ENCODE assay signal across 8 mouse cellular contexts in the genomic region with DNA sequence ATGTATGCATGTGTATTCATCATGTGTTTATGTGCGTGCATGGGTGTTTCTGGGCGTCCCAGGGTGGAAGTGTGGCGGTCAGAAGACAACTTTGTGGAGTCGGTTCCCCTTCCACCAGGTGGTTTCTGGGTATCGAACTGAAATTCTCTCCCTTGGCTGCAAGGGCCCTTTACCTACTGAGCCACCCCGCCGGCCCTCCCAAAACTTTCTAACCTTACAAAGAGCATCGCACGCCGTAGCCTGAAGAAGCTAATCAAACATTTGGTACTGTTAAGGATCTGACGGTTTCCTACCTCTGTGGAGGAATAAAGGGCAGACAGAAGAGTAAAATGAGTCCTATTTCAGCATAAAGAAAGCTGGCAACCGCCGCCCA. TPM values are rescaled to one million over a fixed set of nuclear protein-coding genes. Genes with fewer than 3 reads are reported as not detected.
DNase-seq lines count a peak whose midpoint lies in the region; ATAC-seq and TF ChIP-seq lines count a peak whose summit lies in the region.

No protein-coding gene starts in this region.

- H3K27ac ChIP-seq in embryonic facial prominence, embryonic 15.5 days (replicated peaks): peak overlapping the region; percentile 58; the same call in 1 of the 2 replicates
- peak overlapping the region; percentile 73; the same call in 1 of the 2 replicates for H3K27ac ChIP-seq in hindbrain, embryonic 12.5 days
- peak overlapping the region; percentile 67 for H3K27ac ChIP-seq in lung, embryonic 14.5 days (ENCODE audit: low read depth)

- H3K4me1 ChIP-seq in E14TG2a.4 (replicated peaks; ENCODE audit: low read depth, low read length): peaks cover 26% of the 10 kb centered on the region
- peaks cover 12% of the 10 kb centered on the region; the same call in 1 of the 2 replicates for H3K4me1 ChIP-seq in embryonic facial prominence, embryonic 15.5 days
- peaks cover 3% of the 10 kb centered on the region; the same call in 1 of the 2 replicates for H3K4me1 ChIP-seq in hindbrain, embryonic 12.5 days
- no peaks in the 10 kb centered on the region for H3K4me1 ChIP-seq in lung, embryonic 14.5 days (ENCODE audit: insufficient read depth)

- peak overlapping the region; percentile 78 for H3K4me3 ChIP-seq in E14TG2a.4 (replicated peaks; ENCODE audit: low read length)
- peak overlapping the region; percentile 62 for H3K4me3 ChIP-seq in embryonic facial prominence, embryonic 15.5 days (replicated peaks)
- peak overlapping the region; percentile 60 for H3K4me3 ChIP-seq in hindbrain, embryonic 12.5 days
- H3K4me3 ChIP-seq in lung, embryonic 14.5 days (ENCODE audit: low read depth, low read length): peak overlapping the region; percentile 63

- peaks cover 9% of the 10 kb centered on the region for H3K36me3 ChIP-seq in E14TG2a.4 (ENCODE audit: insufficient read depth, low read length)
- no peaks in the 10 kb centered on the region for H3K36me3 ChIP-seq in embryonic facial prominence, embryonic 15.5 days
- no peaks in the 10 kb centered on the region for H3K36me3 ChIP-seq in hindbrain, embryonic 12.5 days
- no peaks in the 10 kb centered on the region for H3K36me3 ChIP-seq in lung, embryonic 14.5 days (ENCODE audit: insufficient read depth)

- WGBS in embryonic facial prominence, embryonic 15.5 days: 5% methylated on average over 13 of the region's 13 CpGs
- 11% methylated on average over 13 of the region's 13 CpGs for WGBS in hindbrain, embryonic 12.5 days
- WGBS in lung, embryonic 14.5 days: 5% methylated on average over 13 of the region's 13 CpGs

- H3K9me3 ChIP-seq in E14TG2a.4 (ENCODE audit: low read length): no peaks in the 10 kb centered on the region
- no peaks in the 10 kb centered on the region for H3K9me3 ChIP-seq in embryonic facial prominence, embryonic 15.5 days (replicated peaks)
- H3K9me3 ChIP-seq in hindbrain, embryonic 12.5 days (replicated peaks): no peaks in the 10 kb centered on the region
- H3K9me3 ChIP-seq in lung, embryonic 14.5 days (ENCODE audit: low read depth, low read length): no peaks in the 10 kb centered on the region

- peak overlapping the region; percentile 77 for H3K9ac ChIP-seq in embryonic facial prominence, embryonic 15.5 days
- H3K9ac ChIP-seq in hindbrain, embryonic 12.5 days: peak overlapping the region; percentile 77
- peak overlapping the region; percentile 86 for H3K9ac ChIP-seq in lung, embryonic 14.5 days

- H3K4me2 ChIP-seq in embryonic facial prominence, embryonic 15.5 days (replicated peaks): peak overlapping the region; percentile 82
- peak overlapping the region; percentile 74 for H3K4me2 ChIP-seq in hindbrain, embryonic 12.5 days (replicated peaks)
- H3K4me2 ChIP-seq in lung, embryonic 14.5 days: peak overlapping the region; percentile 83

- ATAC-seq in frontal cortex, adult (ENCODE audit: low TSS enrichment): peak; percentile 56
- 0 out of 2 replicates have a peak, but pooled peaks have one; percentile 20 for ATAC-seq in embryonic facial prominence, embryonic 15.5 days (ENCODE audit: insufficient number of reproducible peaks, low FRiP score, low TSS enrichment, low read depth)
- ATAC-seq in hindbrain, embryonic 12.5 days (ENCODE audit: low FRiP score): no peak; the same call in 1 of the 2 replicates
- peak; percentile 57 for ATAC-seq in lung, embryonic 14.5 days (ENCODE audit: insufficient read depth)

- H3K27me3 ChIP-seq in E14TG2a.4 (ENCODE audit: insufficient read depth, low read length): peaks cover 9% of the 10 kb centered on the region
- no peaks in the 10 kb centered on the region for H3K27me3 ChIP-seq in embryonic facial prominence, embryonic 15.5 days
- H3K27me3 ChIP-seq in hindbrain, embryonic 12.5 days: no peaks in the 10 kb centered on the region
- no peaks in the 10 kb centered on the region for H3K27me3 ChIP-seq in lung, embryonic 14.5 days (ENCODE audit: insufficient read depth, low read length)

- no peak for TF ChIP-seq CTCF in E14TG2a.4 (conservative IDR thresholded peaks at IDR 0.05; ENCODE audit: low read length)
- no peak for TF ChIP-seq CTCF in lung, embryonic 14.5 days (IDR thresholded peaks at IDR 0.05; ENCODE audit: low read depth)

- no peak for DNase-seq in frontal cortex, postnatal 10 days (ENCODE audit: low spot score in 2 of 2)
- peak; percentile 60 for DNase-seq in lung, embryonic 14.5 days
- DNase-seq in retina, postnatal 7 days (ENCODE audit: low read depth, low spot score): peak; percentile 8
- no peak for DNase-seq in layer of hippocampus, postnatal 36 days

RNA-seq across cellular contexts. Expression of a gene that starts 0.5 kb away (rescaled TPM):
- polyA plus RNA-seq in embryonic facial prominence, embryonic 15.5 days (2015; fragmentation: Nextera tagmentation; extraction: Ambion mirVana): 27.6 and 30.2 TPM in 2 replicates
- polyA plus RNA-seq in hindbrain, embryonic 12.5 days (2016; fragmentation: Nextera tagmentation; extraction: Ambion mirVana): 29.7 and 34.4 TPM in 2 replicates
- polyA plus RNA-seq in lung, embryonic 14.5 days (2014; fragmentation: Nextera tagmentation; extraction: Ambion mirVana): 33.5 and 33.9 TPM in 2 replicates
- total RNA-seq in layer of hippocampus, postnatal 36 days (2021): 10 to 100 TPM; 35.1 to 42.4 TPM

RNA-seq across cellular contexts. Expression of a gene that starts 20.7 kb away (rescaled TPM):
- polyA plus RNA-seq in embryonic facial prominence, embryonic 15.5 days (2015; fragmentation: Nextera tagmentation; extraction: Ambion mirVana): 11.9 and 12.6 TPM in 2 replicates
- 7.2 and 9.1 TPM in 2 replicates for polyA plus RNA-seq in hindbrain, embryonic 12.5 days (2016; fragmentation: Nextera tagmentation; extraction: Ambion mirVana)
- polyA plus RNA-seq in lung, embryonic 14.5 days (2014; fragmentation: Nextera tagmentation; extraction: Ambion mirVana): 12.1 and 13.6 TPM in 2 replicates
- total RNA-seq in layer of hippocampus, postnatal 36 days (2021): 1 to 10 TPM; 8.1 to 8.6 TPM

RNA-seq across cellular contexts. Expression of a gene that starts 20.7 kb away (rescaled TPM):
- 27.6 and 28.8 TPM in 2 replicates for polyA plus RNA-seq in embryonic facial prominence, embryonic 15.5 days (2015; fragmentation: Nextera tagmentation; extraction: Ambion mirVana)
- 38.1 and 39.7 TPM in 2 replicates for polyA plus RNA-seq in hindbrain, embryonic 12.5 days (2016; fragmentation: Nextera tagmentation; extraction: Ambion mirVana)
- polyA plus RNA-seq in lung, embryonic 14.5 days (2014; fragmentation: Nextera tagmentation; extraction: Ambion mirVana): 34.0 and 37.0 TPM in 2 replicates
- total RNA-seq in layer of hippocampus, postnatal 36 days (2021): 10 to 100 TPM; 60.4 to 62.2 TPM

Comparison
In these comparisons a context has a peak if more than half of its experiments do, and no peak if none do; other contexts are left out.
1. DNase-seq: peak in lung, embryonic 14.5 days (single experiment) and retina, postnatal 7 days (single experiment); none in frontal cortex, postnatal 10 days (0 of 2) and layer of hippocampus, postnatal 36 days (0 of 2).
2. Peak in every context shown above with its lines, with median percentiles within 50 percentile points of each other: H3K4me3 ChIP-seq, H3K27ac ChIP-seq, H3K4me2 ChIP-seq and H3K9ac ChIP-seq.